Mouse (Mus musculus): ENCODE measurements around the gene Anks1.
A peak's percentile ranks its signal among the peaks of the same experiment; 100 is the strongest.

- TF ChIP-seq CTCF (IDR thresholded peaks at IDR 0.05; ENCODE audit: low read depth) (peak; percentile 41; the same call in 1 of the 2 replicates), EP300 (optimal IDR thresholded peaks at IDR 0.05) (no peak)
Measured at GRCm38 (mm10) chr17:27925504-27925903, 16.4 kb downstream of the Anks1 start.
